Mouse (Mus musculus) neutrophil, adult 5-6 weeks (primary cell): ENCODE measurements around the gene Krt35. TPM values are rescaled to one million over a fixed set of nuclear protein-coding genes. Genes with fewer than 3 reads are reported as not detected.

Experiments used
- ATAC-seq: fragments of 151-379, 151-347 bp; 2 replicates; pipeline ENCODE4 v1.8.0; 2017; ENCODE audit warnings: mild to moderate bottlenecking, moderate TSS enrichment; ENCODE audit not compliant: insufficient number of reproducible peaks, poor library complexity, low FRiP score, severe bottlenecking; ENCODE audit errors: extremely low read depth
- total RNA-seq: library from RNA; stranded (forward); fragments of 200-1000 nt; gene quantifications from 2 replicates; pipeline ENCODE4 v1.2.3, GENCODE M21; 2017

The Krt35 gene
- total RNA-seq, result not detected in 2 replicates

DNA sequence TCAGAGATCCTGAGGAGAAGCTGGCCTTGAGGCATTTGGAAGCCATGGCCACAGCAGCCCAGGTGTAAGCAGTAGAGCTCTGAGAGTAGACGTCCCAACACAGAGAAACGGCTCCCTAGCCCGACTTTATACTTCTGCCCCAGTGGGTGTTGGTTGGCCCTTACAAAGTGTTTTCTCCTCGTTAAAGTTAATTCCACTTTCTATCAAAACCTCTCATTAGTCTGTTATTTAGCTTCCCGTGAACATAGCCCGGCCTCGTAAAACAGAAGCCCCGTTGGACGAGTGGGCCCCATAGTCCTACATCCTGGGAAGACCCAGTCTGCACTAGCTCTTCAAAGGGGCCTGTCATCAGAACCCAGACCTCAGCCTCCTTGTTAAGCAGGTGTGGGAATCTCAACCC lies at the start of gene Krt35:
TSS of gene Krt35 (minus strand) at position 101 of the 400 bp plus-strand sequence.
- ATAC-seq, result no peak

DNA sequence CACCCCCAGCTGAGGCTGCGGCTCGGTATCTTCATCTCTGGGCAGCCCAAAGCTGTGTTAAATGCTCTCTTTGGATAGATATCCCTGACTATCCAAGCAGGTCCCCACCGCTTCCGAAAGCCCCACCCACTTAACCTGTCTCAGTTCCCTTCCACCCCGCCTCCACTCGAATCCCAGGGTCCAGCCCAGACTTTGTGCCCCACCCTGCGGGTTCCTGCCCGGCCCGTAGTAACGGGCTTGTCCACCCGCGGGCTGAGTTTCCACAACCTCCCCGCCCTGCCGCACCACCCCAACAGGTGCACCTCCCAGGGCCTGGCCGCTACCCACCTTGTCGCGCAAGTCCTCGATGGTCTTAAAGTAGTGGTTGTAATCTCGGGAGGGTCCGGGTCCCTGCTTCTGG lies 49.1 kb upstream of the Krt35 start:
- no peak for ATAC-seq

DNA sequence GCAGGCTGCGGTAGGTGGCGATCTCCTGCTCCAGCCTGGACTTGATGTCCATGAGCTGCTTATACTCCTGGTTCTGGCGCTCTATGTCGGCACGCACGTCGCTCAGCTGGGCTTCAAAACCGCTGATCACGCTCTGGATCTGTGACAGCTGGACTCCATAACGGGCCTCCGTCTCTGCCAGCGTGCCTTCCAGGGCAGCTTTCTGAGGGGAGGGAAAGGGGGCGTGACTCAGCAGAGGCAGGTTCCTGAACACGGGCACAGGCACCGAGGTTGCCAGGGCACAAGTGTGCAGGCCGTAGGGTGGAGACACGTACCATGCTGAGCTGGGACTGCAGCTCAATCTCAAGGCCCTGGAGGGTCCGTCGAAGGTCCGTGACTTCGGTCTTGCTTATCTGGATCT lies 44.9 kb upstream of the Krt35 start:
- no peak for ATAC-seq

DNA sequence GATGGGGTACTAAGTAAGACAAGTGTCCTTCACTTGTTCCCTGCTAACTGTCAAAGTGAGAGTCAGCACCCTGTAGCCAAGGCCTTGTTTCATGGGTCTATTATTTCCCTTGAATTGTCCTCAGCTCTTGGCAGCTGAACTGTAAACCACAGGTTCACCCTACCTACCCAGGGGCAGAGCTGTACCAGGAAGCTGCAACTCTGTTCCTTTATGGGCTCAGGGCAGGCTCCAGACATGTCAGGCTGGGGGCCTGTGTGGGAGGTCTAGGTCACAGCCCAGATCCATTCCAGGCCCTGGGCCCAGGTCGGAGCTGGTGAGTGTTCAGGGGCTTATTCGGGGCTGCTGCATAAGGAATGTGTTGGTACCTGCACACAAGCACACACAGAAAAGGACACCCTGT lies 43.4 kb upstream of the Krt35 start:
- ATAC-seq, result no peak

DNA sequence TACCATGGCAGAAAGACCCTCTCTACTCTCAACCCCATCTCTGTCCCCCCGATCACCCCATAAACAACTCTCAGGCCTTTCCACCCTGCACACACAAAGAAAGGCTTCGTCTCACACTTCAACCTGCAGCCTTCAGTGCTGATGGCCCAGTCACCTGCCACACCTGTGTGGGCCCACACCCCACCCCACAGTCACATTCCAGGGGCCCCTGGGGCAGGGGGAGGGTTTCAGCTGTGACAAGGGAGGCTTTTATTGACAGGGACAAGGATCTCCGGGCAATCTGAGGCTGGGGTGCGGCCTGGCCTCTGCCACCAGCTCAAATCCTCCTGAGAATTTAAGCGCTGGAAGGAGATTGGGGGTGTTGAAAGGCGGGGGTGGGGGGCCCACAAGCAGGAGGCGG lies 42.8 kb upstream of the Krt35 start:
- no peak for ATAC-seq

DNA sequence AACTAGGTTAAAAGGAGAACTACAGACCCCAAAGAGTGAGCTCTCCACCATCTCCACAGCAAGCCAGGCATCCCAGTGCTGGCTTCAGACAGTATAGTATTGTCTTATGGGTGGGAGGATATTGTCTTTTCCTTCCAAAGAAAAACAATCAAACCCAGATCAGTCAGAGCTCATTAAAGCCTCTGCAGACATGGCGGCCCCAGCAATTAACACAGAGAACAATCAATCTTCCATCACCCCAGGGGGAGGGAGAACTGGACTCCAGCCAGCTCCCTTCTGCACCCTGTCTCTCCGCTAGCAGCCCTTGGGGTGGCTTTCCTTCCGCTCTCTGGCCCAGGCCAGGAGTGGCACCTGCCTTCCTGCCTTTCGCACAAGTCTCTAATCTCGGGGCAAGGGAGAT lies 41.7 kb upstream of the Krt35 start:
- ATAC-seq, result no peak

DNA sequence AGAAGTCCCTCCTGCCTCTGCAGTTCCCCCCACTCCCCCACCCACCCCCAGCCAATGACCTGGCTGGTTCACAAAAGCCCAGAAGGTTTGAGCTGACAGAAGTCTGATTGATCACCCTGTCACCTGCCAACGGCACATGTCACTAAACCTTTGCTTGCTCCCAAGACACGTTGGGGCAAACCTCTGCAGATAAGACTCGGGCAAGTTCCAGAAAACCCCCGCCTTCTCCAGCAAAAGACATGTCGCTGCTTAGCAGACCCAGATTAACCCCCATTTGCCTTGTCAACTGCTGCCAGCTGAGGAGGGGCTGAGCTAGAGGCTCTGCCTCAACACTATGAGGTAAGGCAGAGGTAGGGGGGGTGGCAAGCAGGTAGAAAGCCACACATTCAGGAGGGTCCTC lies 40.5 kb upstream of the Krt35 start:
- ATAC-seq, result no peak

DNA sequence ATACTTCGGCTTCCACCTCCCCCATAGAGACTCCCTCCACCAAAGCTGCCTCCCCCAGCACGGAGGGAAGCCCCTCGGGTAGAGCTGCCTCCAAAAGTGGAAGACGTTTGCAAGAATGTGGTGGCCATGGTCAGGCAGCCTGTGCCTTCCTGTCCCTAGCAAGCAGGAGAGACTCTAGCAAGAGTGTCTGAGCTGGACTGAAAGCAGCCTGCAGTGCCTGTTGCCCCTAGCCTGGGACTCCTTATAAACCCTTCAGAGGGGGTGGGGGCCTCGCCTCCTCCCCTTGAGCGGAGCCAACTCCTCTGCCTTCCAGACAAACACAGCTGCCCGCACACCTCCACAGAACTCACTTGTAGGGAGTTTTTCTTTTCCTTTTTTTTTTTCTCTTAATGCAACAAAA lies 39.7 kb upstream of the Krt35 start, which contains the start of gene Krt15:
TSS of gene Krt15 (minus strand) at position 198 of the 400 bp plus-strand sequence.
- ATAC-seq, result no peak

DNA sequence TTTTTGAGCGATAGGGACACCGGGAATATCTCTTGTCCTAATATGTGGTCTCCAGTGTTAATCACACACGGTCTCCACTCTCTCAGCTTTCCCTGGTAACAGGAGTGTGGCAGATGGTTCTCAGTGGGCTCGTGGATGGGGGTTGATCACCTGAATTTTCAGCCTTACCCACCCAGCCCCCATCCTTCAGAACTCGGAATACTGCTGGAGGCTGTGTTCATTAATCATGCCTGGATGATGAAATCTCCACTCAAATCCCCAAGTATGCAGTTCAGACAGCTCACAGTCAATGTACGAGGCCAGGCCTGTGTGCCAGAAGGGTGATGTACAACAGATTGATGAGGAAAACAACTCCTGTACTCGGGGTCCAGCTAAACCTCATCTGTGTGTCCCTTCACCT lies 28.9 kb upstream of the Krt35 start:
- ATAC-seq, result no peak

DNA sequence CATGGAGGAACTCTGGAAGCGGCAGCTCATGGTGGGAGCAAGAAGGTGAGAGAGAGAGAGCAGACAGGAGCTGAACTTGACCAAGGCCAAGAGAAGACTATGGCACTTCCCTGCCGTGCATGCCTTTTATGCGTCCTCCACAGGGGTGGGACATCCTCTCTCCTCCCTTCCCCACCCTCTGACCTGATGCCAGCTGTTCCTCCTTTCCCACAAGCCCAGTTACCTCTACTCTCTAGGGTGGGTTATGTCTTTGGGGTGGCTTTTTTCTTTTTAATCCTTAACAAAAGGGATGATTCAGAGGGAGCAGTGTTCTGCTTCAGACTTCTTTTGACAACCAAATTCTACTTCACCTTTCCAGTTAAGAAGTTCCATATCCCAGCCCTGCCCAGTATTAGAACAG lies 25.4 kb upstream of the Krt35 start, which contains the start of gene Krt13:
TSS of gene Krt13 (minus strand) at position 101 of the 400 bp plus-strand sequence.
- ATAC-seq, result no peak

DNA sequence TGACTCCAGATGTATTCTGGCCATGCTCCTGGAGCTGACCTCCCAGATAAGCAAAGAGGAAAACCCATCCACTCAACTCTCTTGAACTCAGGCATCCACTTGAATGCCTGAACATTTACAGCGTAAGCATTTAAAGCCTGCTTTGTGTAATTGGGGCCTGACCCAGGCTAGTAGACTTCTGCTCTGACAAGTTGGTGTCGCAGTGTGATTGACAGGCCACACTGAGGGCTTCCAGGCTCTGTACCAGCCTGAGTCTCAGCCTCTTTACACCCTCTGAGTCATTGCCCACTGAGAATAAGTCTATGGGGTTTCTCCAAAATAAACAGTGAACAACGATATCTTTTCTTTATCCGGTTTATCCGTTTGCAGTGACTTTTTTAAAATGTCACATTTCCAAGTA lies 24.3 kb upstream of the Krt35 start:
- no peak for ATAC-seq

DNA sequence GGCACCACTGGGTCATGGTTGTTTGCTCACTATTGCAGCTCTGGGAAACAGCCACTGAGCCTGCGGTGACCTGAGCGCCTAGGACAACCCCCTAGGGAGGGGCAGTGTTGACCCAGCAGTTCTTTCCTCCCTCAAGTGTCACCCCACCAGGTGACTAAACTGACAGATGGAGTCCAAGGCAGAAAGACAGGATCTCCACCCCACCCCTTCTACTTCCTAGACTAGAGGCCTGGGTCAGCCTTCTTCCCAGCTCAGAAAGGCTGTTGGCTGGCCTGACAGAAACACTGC lies 17.6 kb upstream of the Krt35 start:
- ATAC-seq, result no peak

DNA sequence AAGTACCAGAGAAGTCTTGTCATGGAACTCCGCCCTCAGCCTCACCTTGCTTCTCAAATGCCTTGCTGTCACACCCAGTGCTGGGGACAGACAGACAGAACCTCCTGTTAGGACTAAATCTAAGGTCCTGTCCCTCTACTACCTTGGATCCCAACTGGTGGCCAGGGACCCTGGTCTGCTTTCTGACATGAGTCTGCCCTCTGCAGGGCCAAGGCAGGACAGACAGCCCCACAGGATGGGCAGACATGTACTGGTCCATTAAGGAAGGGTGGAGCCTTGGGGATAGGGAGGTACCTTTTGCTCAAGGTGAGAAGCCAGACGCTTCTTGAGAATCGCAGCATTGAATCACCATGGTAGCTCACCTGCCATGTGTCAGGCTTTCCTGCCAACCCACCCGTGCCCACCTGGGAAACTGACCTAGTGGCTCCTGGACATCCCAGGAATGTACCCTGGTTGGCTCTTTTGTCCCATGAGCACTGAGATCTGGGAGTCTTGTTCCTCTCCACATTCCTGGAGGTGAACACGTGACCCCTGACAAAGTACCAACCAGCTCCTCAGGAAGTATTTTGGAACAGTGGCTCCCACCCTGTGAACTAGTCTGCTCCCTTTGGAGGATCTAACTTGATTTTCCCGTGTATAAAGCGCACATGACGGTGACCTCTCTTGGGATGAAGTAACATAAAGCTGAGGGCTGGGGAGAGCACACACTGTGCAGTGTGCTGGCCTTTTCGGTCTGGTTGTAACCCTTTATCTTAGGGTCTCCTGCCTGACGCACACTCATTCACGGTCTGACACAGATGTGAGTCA lies 17.1 kb upstream of the Krt35 start:
- ATAC-seq, result no peak

DNA sequence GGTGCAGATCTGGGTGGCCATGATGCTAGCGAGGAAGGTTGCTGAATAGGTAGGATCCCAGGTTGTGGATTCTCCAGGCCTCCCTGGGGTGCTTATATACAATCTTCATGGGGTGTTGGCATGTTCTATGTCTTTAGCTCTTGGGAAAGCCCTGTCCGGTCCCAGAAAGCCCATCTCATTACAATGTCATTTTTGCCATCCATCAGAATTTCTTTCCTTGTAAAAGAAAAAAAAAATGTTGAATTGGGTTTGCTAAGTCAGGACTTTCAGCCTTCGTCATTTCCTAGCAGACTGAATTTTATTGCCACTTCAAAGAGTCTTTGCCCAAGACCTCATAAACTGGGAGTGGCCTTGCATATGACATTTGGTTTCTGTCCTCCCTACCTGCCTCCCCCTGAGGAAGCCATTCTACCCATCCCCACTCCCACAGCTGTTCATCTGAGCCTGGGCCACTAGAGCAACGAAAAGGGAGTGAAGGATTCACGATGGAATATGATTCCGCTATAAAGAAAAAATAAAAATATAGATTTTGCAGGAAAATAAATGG lies 9.6 kb upstream of the Krt35 start, which contains the start of gene Krt36:
TSS of gene Krt36 (minus strand) at position 51 of the 547 bp plus-strand sequence.
- ATAC-seq, result no peak

DNA sequence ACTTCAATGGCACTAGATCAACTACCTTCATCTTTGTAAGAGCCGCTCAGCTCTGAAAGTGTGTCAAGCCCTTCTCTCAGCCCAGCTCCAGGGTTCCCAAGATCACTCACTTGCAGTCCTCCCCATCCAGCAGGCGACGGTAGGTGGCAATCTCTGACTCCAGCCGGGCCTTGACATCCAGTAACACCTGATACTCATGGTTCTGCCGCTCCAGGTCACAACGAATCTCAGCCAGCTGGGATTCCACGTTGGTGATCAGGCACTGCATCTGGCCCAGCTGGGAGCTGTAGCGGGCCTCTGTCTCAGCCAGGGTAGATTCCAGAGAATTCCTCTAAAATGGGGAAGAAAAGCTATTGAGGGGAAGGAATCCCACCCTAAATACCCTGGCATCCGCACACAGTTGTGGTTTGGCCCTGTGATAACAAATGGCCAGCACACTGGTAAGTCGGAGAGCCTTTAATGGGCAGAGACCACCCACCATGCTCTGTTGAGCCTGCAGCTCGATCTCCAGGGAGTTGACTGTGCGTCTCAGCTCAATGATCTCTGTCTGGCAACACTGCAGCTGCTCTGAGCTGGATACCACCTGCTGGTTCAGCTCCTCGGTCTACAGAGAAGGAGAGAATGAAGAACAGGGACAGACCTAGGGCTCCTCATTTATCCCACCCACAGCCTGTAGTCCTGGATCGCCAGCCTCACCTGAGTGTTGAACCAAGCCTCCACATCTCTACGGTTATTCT lies 6.8 kb upstream of the Krt35 start:
- no peak for ATAC-seq

DNA sequence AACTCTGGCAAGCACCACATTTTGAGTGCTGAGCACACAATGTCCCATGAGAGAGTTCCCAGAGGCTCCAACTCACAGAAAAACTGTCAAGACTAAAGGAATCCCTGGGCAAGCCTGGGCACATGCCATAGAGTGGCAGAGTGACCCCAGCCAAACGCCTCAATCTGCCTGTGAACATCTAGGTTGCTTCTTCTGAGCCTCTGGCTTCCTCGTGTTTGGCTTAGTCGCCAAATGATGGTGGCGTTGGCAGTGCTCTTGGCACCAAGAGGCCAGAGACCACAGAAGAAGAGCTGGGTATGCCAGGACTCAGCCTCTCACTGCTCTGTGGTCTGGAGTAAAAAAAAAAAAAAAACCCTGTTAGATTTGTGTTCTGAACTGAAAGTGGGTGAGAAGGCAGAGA lies 4.3 kb upstream of the Krt35 start:
- ATAC-seq, result no peak

DNA sequence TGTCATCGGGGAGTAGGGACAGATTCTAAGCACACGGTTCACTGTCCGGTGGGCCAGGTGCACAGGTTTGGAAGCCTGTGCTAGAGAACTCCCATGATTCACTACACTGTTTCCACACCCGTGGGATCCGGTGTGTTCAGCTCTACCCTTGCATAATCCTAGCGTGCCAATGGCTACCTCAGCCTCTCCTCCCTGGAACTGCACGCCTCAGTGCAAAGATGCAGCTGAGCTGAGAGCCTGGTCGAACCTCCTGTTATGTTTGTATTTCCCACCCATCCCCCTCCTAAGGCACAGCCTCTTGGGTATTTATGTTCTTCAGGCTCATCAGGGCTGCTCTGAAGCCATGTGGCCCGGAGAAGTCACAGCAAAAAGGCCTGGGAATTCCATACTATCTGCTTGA lies 1.8 kb upstream of the Krt35 start:
- ATAC-seq, result no peak

DNA sequence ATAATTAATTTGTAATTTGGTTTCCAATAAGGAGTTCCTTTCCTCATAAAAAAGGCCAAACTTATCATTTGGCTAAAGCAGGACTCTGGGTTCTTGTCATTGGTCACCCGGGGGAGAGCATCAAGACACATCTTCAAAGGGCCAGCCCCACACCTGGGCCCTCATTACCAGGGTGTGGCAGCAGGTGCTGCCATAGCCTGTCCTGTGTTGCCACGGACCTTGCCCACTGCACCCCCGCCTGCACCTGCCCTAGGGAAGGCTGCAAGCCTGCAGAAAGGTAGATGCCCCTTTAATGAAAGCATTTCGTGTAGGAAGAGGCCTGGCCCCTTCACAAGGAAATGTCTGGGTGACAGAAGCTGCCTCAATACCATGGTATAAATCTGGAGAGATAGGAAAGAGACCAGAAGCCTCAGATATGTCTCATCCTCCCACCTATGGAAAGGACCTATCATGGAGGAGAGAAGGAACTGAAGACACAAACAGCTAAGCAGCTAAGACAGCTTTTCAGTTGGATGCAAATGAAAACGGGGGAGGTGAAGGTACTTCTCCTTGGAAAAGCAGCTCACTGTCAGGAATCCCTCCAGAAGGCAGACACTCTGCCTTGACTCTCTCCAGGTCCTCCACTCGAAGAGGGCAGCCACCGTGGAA lies 7.5 kb downstream of the Krt35 start:
- no peak for ATAC-seq

DNA sequence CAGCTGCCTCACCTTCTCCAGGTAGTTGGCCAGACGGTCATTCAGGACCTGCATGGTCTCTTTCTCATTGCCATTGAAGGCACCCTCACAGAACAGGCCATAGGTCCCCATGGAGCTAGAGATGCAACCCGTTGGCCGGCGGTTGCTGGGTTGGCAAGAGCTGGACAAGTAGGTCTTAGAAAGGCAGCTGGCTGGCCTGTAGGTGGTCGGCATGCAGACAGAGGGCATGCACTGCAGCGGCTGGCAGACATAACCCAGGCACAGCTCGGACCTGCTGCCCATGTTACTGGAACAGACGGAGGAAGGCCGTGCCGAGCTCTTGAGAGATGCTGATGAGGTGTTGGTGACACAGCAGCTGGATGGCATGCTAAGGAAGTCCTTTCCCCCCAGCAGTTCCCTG lies 8.2 kb downstream of the Krt35 start, which contains the start of gene Krt32:
TSS of gene Krt32 (minus strand) at position 366 of the 400 bp plus-strand sequence.
- ATAC-seq, result no peak

DNA sequence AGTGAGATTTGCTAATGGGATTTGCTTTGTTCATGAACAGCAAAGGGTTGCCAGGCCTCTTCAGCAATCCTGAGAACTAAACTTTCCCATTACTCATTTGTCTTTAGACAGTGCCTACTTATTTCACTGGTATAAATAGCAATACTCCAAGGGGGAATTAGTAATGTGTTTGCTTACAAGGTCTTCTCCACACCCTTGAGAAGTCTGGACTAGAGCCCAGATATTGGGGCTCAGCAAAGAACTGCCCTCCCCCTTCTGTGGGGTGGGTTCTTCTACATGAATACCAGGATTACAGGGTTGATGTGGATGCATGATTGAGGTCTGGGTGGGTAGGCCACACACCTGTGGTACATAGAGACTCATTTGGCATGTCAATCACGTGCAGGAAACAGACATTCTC lies 22.2 kb downstream of the Krt35 start:
- no peak for ATAC-seq
